Mouse (Mus musculus) spleen, postnatal 10 days (tissue): Measurements from ENCODE around the gene Coq10b.
A peak's percentile ranks its signal among the peaks of the same experiment; 100 is the strongest.
"Not testable (repeated sequence)": the region's sequence is repeated elsewhere in the genome, so short reads cannot be mapped to it uniquely, and the experiment has no call there.

Experiments used
- DNase-seq, 2 experiments: peaks; one replicate each; pipeline ENCODE4 v3.0.0; 2021 to 2022; ENCODE audit warnings: low spot score in 2 of 2

Gene Coq10b

DNA sequence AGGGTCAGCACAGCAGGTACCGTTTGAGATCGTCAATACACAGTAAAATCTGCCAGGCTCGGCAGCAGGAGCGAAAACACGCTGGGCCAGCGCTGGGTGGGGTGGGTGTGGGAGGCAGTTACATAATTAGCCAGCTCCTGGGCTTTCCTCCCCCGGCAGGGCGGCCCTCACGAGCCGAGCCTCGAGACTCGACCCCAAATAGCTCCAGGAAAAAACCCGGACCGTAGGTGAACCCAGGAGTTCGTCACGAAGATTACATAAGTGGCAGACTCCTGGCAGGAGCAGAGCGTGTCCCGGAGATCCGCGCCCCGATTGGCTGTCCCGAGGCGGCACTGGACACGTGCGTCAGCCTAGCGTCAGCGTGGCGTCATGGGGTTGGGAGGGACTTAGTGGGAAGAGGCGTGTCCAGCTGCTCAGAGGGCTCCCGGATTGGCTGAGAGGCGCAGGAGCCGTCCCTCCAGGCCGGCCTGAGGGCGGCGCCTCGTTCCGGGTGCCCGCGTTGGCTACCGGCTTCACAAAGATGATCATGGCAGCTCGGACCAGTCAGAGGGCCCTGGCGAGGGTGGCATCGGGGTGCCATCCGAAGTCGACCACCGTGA lies at the start of gene Coq10b:
Coq10b (plus strand) TSS at position 416 of the 599 bp plus-strand sequence.
- peak; percentile 98 for DNase-seq

GRCm38 (mm10) chr1:55008313-55008712 lies 44.3 kb upstream of the Coq10b start:
- not testable (repeated sequence) for DNase-seq

DNA sequence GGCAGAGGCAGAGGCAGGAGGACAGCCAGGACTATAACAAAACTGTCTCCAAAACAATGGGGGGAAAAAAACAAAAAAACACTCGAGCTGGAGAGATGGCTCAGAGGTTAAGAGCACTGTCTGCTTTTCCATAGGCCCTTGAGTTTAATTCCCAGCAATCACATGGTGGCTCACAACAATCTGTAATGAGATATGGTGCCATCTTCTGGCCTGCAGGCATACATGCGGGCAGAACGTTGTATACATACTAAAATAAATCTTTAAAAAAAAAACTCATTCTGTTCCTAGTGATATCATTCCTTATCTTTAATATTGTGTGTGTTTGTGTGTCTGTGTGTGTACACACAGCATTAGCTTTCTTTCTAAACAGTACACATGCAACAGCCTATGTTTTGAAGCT lies 40.1 kb upstream of the Coq10b start:
- DNase-seq: no peak

DNA sequence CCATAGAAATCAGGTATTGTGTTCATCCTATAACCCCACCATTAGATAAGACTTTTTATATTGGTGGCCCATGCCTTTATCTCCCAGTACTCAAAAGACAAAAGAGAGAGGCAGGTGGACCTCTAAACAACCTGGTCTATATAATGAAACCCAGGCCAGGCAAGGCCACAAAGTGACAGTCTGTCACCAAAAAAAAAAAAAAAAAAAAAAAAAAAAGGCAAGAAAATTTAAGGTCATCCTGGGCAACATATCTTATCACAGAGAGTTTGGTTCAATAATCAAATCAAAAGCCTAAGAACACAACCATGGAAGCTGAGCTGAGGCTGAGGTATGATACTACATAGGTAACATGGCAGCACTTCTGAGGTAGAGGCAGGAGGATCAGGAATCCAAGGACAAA lies 30.7 kb upstream of the Coq10b start:
- no peak for DNase-seq

DNA sequence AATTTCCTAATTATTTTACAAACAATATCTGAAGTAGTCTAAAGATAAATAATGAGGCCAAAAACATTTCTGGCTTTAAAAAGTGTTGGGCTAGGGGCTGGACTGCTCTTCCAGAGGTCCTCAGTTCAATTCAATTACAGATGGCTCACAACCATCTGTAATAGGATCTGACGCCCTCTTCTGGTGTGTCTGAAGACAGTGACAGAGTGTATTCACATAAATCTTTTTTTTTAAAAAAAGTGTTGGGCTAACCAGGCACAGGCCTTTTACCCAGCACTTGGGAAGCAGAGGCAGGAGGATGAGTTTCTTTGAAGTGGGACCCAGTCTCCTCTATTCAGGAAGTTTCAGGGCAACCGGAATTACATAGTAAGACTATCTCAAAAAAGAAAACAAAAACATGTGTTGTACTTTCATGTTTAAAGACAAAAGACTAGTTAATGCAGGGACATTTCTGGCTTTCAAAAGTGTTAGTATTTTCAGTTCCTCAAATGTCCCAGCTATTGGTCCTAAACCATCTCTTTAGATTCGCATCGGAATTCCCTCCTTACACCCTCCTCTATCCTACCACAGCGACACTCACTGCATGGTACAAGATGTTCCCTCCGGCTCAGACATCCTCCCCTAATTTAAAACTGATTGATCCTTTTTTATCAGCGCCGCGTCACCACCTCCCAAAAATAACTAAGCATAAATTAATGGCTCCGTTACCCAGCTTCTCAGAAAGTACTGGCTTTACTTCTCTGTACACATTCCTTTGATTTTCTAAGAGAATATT lies 26.7 kb upstream of the Coq10b start:
- DNase-seq: peak in 1 of 2 experiments; percentile 24

- DNase-seq: peak; percentile 14 to 66
Observed at GRCm38 (mm10) chr1:55026444-55027252, 25.9 kb upstream of the Coq10b start.

- DNase-seq: peak; percentile 89 to 97
Observed at GRCm38 (mm10) chr1:55027253-55027801, 25.2 kb upstream of the Coq10b start, which contains the start of gene Sf3b1. Sf3b1 (minus strand) TSS chr1:55027481.

DNA sequence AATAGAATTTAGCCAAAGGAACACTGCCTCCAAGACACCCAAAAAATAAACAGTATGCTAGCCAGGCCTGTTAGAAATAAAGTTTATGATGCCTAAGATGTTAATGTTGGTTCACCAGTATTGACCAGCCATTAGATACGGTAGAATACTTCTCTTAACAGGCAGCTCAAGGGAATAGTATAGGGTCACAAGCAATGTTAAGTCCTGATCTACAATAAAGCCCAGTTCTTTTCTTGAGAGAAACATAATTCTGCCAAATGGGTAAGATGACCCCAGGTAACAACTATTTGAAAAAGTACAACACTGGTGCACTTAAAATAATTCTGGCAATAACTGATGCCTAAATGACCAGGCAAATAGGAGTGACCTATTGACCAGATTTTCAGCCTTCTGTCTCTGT lies 24.6 kb upstream of the Coq10b start:
- DNase-seq: no peak

DNA sequence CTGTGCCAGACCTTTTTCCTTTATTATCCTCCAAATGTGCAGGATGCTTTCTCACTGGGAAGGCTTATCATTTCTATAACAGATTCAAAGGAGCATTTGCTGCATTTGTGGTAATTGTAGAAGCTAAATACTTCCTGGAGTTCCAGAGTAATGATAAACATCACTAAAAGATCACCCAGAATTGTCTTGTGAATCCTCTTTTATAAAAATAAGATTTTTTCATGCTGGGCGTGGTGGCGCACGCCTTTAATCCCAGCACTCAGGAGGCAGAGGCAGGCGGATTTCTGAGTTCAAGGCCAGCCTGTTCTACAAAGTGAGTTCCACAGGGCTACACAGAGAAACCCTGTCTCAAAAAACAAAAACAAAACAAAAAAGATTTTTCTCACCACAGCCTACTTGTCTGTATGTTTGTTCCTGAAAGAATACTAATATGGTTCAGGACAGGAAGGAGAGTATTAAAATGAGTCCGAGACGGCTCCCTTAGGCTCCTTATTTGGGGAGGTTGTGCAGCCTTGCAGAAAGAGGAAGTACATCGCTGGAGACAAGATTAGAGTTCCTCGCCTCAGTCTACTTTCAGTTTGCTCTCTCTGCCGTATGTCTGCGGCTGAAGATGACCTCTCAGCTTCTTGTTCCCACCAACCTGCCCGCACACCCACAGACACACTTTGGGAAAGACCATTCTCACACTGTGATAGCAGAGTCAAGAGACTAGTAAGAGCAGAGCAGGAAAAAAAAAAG lies 23.9 kb upstream of the Coq10b start:
- DNase-seq: peak; percentile 30 to 54

DNA sequence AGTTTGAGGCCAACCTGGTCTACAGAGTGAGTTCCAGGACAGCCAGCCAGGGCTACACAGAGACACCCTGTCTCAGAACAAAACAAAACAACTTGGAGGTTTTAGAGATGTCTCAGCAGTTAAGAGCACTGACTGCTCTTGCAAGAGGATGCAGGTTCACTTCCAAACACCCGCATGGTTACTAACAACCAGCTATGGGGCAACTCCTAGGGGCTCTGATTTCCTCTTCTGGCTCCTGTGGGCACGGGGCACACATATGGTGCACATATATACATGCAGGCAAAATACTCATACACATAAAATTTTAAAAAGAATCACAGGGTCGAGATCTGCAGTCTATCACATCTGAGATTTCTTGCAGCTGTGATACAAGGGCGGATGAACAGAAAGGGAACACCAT lies 23.1 kb upstream of the Coq10b start:
- DNase-seq: peak in 1 of 2 experiments; percentile 14

GRCm38 (mm10) chr1:55031026-55031779 lies 21.4 kb upstream of the Coq10b start:
- DNase-seq: no peak

DNA sequence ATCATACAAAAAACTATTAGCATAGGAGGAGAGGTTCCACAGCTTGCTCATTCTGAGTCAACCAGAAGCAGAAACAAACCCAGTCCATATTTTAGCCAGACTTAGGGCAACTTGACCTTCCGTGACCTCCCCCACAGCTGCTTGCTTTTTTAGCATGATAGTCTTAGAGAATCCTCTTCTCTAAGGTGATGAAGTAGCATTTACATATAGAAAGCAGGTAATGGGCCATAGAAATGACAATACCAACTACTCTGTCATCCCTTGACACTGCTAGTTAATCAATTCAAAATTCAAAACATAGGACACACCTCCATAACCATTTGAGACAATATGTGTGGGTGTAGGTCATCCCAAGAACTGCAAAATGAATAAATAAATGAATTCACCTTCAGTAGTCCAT lies 12.6 kb upstream of the Coq10b start:
- DNase-seq: no peak

DNA sequence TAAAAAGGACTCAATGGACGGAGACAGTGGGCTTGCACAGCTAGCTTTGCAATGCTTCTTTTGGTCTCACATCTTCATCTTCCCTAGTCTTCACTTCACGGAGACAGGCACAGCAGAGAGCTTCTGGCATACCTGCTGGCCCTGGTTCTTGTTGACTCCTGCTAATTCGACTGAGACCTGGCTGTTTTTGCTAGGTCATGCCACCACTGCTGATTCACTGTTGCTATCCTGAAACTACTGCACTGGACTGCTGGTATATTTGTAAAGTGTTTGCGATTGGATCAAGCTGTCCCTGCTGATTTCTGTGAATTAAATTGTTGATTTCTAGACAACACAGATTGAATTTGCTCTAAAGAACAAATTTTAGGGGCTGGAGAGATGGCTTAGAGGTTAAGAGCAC lies 10.9 kb upstream of the Coq10b start:
- no peak for DNase-seq

DNA sequence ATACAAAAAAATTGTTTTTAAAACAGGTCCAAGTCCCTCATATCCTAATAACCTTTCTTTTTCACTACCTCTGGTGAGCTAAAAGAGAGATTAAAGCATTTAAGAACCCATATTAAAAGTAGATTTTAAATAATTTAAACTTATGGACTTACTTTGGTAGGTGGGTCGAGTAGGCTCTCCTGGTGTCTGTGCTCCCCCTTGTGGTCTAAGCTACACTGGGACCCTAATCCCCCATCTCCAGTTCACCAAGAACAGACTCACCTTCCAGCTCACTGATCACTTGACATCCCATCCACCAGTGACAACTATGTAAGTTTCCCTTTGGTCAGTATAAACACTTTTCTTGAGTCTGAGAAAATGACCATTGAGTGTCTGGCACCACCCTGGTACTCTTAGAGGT lies 10.3 kb upstream of the Coq10b start:
- no peak for DNase-seq

DNA sequence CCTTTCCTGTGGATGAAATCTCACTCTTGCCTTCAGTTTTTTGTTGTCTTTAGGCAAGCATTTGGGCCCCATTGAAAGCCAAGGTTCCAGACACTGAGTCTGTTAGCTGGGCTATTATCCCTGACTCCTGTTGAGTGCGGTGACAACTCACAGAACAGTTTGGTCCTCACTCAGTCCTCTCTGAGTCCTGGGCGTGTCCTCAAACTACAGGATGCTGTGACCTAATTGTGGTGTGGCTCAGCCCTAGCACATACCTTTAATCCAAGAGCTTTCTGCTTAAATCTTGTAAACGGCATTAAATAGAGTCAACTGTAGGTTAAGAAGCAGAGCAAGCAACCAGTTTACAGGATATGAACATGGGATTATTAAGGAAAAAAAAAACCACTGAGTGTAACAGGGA lies 9.4 kb upstream of the Coq10b start:
- no peak for DNase-seq

DNA sequence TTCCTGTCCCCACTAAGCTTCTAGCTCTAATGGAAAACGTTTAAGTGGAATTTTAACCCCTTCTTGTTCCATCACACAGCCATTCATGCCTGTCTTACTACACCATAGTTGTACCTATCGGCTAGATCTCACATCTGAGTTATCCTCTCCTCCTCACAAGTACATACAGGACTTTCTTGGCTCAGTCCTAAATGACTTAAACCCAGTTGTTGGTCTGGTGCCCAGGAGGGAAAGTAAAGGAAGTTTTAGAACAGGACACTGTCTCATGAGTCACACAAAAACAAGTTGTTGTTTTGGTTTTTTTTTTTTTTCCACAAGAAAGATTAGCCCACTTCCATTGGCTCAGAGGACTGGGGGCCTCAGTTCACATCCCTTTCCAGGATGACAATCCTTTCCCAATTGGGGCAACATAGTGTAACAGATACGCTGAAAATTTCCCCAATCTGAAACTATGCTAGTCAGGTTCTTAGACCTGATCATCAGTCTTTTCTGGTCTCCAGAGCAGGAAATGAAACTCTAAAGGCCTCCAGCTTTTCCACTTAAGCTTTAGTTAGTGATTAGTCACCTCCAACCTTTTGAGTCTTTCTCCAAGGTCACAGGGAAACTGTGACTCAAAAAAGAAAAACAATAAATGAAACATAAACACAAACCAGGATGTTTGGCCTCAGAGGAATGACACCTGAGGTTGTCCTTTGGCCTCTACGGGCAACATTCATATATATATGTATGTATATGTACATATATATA lies 3.6 kb upstream of the Coq10b start:
- DNase-seq: no peak

DNA sequence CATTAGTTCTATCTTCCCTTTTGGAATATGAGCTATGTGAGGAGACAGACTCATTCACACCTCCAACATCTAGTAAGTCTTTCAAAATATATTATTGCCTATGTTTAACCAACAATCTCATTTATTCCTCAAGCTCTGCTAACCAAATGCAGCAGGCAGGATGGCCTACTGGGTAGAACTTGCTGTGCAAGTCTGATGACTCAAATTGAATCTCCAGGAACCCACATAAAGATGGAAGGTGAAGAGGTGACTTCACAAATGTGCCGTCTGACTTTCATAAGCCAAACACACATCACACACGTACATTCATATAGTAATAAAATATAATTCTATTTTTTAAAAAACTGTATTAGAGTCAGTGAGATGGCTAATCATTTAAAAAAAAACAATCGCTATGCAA lies 899 bp upstream of the Coq10b start:
- no peak for DNase-seq

GRCm38 (mm10) chr1:55053005-55053404 lies 435 bp downstream of the Coq10b start:
- peak in 1 of 2 experiments; percentile 82 for DNase-seq

DNA sequence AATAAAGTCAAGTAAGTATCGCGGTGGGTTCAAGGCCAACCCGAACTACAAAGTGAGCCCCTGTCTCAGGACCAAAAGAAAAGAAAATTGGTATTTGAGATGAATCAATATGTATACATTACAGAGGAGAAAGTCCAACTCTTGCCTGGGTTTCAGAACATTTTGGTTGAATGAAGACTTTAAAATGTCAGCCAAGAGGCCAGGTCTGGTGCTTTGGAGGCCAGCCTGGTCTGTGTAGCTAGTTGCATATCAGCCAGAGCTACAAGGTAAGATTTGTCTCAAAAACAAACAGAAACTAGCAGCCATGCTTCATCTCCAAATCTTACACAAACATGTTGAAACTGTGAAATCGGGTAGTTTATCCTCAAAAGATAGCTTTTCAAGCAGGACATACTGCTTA lies 1.0 kb downstream of the Coq10b start:
- no peak for DNase-seq
